Comparison of ENCODE assay signal across 28 mouse cellular contexts in the genomic region with DNA sequence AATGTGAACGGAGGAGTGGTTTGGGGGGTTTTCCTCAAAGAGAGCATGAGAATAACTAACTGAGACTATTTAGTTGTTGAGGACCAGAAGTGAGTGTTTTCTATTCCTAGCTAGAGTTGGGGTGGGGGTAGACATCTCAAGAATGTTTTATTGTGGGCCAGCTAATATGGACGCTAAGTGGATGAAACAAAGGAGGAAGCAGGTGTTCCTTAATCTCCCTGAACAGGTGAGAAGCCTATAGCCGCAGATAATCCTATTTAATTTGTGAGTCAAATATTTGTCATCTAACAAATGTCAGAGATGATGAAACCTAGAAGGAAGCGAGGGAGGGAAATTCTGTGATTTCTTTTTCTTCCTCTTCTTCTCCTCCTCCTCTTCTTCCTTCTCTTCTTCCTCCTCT.
"Had no signal": no experiment of that assay in that cellular context is flagged by ENCODE, and none has a peak within 500 bp of the region (broad histone marks: within the 10 kb centered on the region; RNA-seq: fewer than 3 reads in every experiment).

No protein-coding gene starts in this region.

- H3K4me2 ChIP-seq: limb, embryonic 12.5 days; limb, embryonic 13.5 days; limb, embryonic 15.5 days; liver, embryonic 11.5 days; liver, embryonic 12.5 days; liver, embryonic 13.5 days; liver, embryonic 15.5 days; lung, embryonic 14.5 days; lung, embryonic 15.5 days; midbrain, embryonic 11.5 days; midbrain, embryonic 12.5 days; midbrain, embryonic 13.5 days; midbrain, embryonic 15.5 days had no signal

- H3K27ac ChIP-seq: limb, embryonic 10.5 days; limb, embryonic 12.5 days; limb, embryonic 13.5 days; limb, embryonic 15.5 days; liver, embryonic 12.5 days; liver, embryonic 13.5 days; liver, embryonic 14.5 days; liver, embryonic 15.5 days; lung, embryonic 15.5 days; macrophage; midbrain, embryonic 10.5 days; midbrain, embryonic 12.5 days; midbrain, embryonic 13.5 days; midbrain, embryonic 15.5 days had no signal

- H3K4me1 ChIP-seq: limb, embryonic 12.5 days; limb, embryonic 13.5 days; limb, embryonic 15.5 days; liver, embryonic 12.5 days; liver, embryonic 13.5 days; liver, embryonic 15.5 days; megakaryocyte, embryonic 14.5 days; midbrain, embryonic 10.5 days; midbrain, embryonic 12.5 days; midbrain, embryonic 13.5 days; midbrain, embryonic 15.5 days had no signal

- H3K9ac ChIP-seq: limb, embryonic 12.5 days; limb, embryonic 13.5 days; limb, embryonic 15.5 days; liver, embryonic 12.5 days; liver, embryonic 13.5 days; liver, embryonic 14.5 days; liver, embryonic 15.5 days; liver, postnatal 0 days; lung, embryonic 14.5 days; lung, embryonic 15.5 days; midbrain, embryonic 12.5 days; midbrain, embryonic 13.5 days; midbrain, embryonic 15.5 days had no signal

- H3K27me3 ChIP-seq: limb, embryonic 12.5 days; limb, embryonic 13.5 days; limb, embryonic 15.5 days; liver, embryonic 12.5 days; liver, embryonic 13.5 days; liver, embryonic 15.5 days; lung, embryonic 15.5 days; megakaryocyte, embryonic 14.5 days; midbrain, embryonic 12.5 days; midbrain, embryonic 13.5 days; midbrain, embryonic 15.5 days had no signal

- H3K4me3 ChIP-seq: limb, embryonic 10.5 days; limb, embryonic 12.5 days; limb, embryonic 13.5 days; limb, embryonic 15.5 days; liver, embryonic 12.5 days; liver, embryonic 13.5 days; liver, embryonic 15.5 days; lung, embryonic 15.5 days; megakaryocyte, embryonic 14.5 days; midbrain, embryonic 10.5 days; midbrain, embryonic 12.5 days; midbrain, embryonic 13.5 days; midbrain, embryonic 15.5 days had no signal

- H3K9me3 ChIP-seq: limb, embryonic 10.5 days; limb, embryonic 12.5 days; limb, embryonic 13.5 days; limb, embryonic 15.5 days; liver, embryonic 12.5 days; liver, embryonic 13.5 days; liver, embryonic 15.5 days; lung, embryonic 15.5 days; midbrain, embryonic 10.5 days; midbrain, embryonic 12.5 days; midbrain, embryonic 13.5 days; midbrain, embryonic 15.5 days had no signal

- ATAC-seq: liver, embryonic 12.5 days; liver, postnatal 0 days; lung, postnatal 0 days; midbrain, embryonic 13.5 days; midbrain, embryonic 15.5 days had no signal

- H3K36me3 ChIP-seq: limb, embryonic 10.5 days; limb, embryonic 12.5 days; limb, embryonic 13.5 days; limb, embryonic 15.5 days; liver, embryonic 12.5 days; liver, embryonic 13.5 days; liver, embryonic 15.5 days; lung, embryonic 15.5 days; midbrain, embryonic 10.5 days; midbrain, embryonic 12.5 days; midbrain, embryonic 13.5 days; midbrain, embryonic 15.5 days had no signal

- DNase-seq: liver; liver, embryonic 13.5 days; liver, postnatal 0 days; lung, adult 18-20 months; lung, adult 2 months; lung, postnatal 10 days; lung, postnatal 14 days; lung, postnatal 36 days; lung, postnatal 4 days; midbrain, embryonic 14.5 days had no signal
